Mouse (Mus musculus): ENCODE measurements around the gene Cfdp1.
A peak's percentile ranks its signal among the peaks of the same experiment; 100 is the strongest.

Cfdp1 gene

DNA sequence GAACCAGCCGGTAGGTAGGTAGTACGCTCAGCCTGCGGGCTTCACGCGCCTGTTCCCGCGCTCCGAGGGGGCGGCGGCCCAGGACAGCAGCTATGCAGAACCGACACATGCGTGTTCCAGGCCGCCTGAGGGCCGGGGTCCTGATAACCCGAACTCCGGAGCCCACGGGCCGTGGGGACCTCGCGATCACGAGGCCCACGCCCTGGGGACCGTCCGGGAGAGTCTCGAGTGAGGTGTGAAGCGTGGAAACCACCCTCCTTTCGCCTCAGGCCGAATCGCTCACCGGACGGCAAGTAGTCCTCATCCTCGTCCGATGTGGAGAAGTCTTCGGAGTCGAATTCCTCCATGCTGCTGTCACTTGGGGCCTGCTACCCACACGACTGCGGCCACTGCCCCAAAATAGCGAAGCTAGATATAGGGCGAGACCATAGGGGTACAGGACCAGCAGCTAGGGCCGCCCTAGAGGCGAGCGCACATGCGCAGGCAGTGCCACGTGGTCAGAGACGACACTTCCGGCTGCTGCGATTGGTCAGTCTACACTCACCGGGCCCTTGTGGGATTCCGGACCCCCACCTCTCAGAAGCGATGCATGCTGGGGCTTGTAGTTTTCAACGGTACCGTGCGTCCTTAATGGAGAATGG, at the start of gene Cfdp1:
Gene Cfdp1, minus strand, starts transcription at position 431 of the 641 bp plus-strand sequence.
- DNase-seq (ENCODE audit: low read depth, low spot score) = peak; percentile 93

DNA sequence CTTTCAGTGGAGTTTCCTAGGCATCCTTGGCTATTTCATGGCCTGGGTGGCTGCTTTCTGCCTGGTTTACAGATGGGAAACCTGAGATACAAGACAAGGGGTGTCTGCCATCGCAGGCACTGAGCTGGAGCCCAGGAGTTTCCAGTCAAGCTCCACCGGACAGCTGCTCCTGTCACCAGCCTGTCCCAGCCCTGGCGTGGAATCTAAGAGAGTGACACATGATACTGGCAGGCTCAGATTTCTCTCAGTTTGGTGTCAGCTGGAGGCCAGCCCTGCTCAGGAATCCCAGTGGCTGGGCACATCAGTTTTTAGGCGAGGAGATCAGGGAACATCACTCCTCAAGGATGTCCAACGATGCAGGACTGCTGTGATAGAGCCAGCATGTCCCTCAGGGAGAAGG, 48.0 kb upstream of the Cfdp1 start:
- DNase-seq (ENCODE audit: low read depth, low spot score) = no peak

DNA sequence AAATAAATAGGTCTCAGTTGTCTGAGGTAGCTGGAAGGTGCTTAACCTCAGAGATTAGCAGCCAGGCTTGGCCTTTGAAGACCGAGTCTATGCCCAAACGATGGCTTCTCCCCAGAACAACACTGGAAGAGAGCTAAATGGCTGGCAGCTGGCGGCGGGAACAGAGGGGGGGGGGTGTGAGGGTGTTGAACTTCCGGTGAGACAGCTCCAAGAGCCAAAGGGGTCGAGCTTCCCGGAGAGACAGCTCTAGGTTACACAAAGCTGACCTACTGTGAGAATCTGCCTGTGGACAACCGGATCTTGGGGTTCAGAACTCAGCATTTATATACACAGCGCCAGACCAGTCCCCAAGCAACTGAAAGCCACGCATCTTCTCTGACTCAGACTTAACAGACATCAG, 44.5 kb upstream of the Cfdp1 start:
- DNase-seq (ENCODE audit: low read depth, low spot score) = no peak

DNA sequence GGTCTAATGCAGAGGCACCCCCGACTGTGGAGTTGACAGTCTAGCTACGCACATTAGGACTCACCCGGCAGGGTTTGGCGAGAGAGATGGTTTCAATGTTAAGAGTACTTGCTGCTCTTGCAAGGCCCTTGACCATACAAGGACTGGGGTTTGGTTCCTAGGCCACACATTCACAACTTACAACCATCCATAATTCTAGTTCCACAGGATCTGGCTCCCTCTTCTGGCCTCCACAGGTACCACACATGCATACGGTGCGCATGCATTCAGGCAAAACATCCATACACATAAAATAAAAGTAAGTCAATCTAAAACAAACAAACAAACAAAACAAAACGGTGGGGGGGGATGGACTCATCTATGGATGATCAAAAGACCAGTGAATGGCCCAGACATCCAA, 40.9 kb upstream of the Cfdp1 start:
- DNase-seq (ENCODE audit: low read depth, low spot score) = no peak

DNA sequence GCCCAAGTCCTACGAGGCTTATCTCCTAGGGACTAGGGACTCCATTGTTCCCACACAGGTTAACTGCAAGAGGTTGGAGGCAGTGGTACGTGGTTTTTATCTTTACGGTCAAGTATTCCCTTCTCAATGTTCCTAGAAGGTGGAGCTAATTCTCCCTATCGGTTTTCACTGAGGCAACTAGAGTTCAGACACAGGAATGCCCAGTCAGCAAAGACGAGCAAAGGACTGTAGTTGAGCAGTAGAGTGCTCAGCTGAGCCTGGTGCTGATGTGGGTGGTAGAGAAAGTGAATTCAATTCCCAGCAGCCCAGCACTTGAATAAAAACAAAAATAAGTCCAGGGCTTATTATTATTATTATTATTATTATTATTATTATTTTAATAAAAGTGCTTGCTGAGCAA, 38.5 kb upstream of the Cfdp1 start:
- DNase-seq (ENCODE audit: low read depth, low spot score) = no peak

DNA sequence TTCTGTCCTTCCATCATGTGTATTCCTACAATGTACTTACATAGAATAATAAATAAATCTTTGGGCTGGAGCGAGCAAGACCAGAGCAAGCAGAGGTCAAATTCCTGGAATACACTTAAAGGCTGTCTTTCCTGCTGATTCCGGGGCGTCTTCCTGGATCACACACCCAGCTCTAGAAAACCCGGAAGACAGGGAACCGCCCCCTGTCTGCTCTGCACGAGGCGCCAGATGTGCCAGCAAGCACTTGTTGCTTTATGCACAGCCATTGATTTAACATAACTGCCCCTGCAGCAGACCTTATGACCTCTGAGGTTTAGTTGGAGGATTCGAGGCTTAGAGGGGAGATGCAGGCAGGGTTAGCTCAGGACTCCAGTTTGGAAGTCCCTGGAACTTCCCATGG, 37.9 kb upstream of the Cfdp1 start:
- no peak for DNase-seq (ENCODE audit: low read depth, low spot score)

DNA sequence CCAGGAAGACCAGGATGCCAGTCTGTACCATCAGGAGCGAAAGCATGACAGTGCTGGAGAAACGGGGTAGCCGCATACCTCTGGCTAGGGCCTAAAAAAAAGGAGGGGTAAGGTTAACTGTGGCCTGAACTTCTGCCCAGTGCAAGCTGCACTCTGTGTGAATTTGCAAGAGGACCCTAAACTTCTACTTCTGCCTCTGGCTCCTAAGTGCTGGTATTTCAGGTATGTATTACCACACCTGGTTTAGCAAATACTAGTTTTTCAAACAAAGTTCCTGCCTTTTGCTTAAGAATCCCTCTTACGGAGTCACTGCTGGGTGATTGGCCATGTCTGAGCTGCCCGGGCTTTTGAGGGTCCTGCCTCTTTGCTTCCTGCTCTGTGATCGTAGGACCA, 36.8 kb upstream of the Cfdp1 start:
- DNase-seq (ENCODE audit: low read depth, low spot score) = no peak

DNA sequence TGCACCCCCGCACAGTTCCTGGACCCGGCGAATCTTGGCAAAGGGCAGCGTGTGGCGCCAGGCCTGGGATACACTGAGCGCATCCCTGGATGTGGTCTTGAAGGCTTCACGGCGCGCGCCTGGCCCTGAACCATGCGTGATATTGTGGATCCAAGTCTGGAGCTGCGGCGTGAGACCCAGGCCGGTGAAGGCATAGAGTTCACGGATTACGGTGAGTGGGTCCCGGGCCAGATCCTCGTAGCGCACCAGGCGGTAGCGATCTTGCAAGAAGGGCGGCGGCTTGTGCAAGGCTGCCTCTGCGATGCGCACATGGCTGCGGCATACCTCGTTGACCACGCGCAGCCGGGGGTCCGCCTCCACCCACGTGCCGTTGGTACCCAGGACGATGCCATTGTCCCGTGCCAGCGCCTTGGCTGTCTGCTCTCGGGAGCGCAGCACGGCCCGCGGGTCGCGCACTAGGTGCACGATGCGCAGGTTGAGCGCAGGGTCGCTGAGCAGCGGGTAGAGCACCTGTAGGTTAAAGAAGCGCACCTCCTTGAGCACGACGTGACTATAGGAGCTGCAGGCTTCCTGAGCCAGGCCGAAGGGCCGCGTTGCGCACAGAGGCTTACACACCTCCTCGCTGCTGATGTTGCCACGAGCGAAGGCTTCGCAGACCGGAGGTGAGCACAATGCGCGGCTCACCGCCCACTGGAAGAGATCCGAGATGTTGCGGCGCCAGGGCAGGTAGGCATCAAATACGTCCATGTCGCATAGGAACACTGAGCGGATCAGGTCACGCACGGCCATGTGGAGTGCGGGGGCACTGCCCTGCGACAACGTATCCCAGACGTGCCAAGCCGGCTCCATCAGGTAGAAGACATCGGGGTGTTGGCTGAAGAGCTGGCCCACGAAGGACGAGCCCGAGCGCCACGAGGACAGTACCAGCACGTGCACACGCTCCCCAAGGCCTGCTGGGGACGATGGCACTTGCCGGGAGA, 36.1 kb upstream of the Cfdp1 start:
- DNase-seq (ENCODE audit: low read depth, low spot score) = no peak

DNA sequence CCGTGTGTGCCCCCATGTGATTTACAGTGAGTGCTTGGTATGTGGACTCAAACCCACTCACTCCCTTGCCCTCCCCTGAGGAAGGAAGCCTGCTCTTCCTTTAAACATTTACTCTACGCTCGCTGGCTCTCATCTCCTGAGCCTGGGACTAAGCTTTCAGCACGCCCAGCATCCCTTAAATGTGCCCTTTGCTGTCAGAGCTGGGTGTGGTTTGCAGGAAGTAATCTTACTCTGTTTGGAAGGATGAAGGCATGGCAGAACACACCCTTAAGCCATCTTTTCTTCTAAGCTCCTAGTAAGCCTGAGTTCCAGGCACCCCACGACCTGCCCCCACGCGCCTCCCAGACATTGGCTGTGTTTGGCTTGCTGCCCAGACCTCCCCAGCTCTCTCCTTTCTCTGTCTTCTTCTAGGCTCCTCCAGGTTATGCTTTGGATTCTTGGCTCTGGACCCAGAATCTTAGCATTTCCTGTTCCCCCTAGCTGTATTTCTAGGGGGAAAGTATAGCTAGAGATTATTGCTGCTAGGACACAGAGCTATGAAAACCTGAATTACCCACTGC, 34.1 kb upstream of the Cfdp1 start:
- DNase-seq (ENCODE audit: low read depth, low spot score) = no peak

DNA sequence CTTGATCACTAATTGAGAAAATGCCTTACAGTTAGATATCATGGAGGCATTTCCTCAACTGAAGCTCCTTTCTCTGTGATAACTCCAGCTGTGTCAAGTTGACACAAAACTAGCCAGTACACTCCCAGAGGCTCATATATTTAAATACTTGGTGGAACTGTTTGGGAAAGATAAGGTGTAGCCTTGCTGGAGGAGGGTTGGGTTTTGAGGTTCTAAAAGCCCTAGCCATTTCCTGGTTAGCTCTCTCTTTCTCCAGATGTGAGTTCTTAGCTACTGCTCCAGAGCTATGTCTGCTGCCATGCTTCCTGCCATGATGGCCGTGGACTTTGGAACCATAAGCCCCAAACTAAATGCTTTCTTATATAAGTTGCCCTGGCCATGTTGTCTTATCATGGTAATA, 33.4 kb upstream of the Cfdp1 start:
- DNase-seq (ENCODE audit: low read depth, low spot score) = no peak

DNA sequence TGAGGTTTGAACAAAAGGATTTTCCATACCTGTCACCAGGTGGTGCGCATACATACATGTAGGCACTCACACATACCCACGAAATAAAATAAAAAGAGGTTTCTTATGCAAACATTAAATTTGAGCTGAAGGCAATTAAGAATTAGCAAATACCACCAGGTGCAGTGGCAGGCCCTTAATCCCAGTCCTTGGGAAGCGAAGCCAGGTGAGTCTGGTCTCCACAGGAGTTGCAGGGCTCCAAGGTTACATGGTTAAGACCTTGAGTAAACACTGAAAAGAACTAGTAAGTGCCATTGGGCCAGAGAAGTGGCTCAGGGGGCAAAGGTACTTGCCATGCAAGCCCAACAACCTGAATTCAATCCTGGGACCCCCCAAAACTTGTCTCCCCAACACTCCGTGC, 29.5 kb upstream of the Cfdp1 start:
- no peak for DNase-seq (ENCODE audit: low read depth, low spot score)

DNA sequence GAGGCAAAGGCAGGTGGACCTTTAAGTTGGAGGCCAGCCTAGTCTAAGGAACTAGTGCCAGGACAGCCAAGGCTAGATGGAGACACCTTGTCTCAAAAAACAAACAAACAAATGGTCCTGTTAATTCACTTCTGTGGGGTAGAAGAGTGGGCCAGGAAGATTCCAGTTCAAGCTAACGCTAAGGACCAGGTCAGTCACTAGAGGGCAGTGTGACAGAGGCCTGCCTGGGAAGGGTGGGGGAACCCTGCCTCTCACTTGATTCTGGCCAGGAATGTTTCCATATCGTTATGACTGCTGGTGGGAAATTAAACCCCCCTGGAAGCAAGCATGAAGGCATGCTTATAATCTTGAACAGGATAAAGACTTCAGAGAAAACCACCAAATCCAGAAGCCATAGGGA, 27.5 kb upstream of the Cfdp1 start:
- no peak for DNase-seq (ENCODE audit: low read depth, low spot score)

DNA sequence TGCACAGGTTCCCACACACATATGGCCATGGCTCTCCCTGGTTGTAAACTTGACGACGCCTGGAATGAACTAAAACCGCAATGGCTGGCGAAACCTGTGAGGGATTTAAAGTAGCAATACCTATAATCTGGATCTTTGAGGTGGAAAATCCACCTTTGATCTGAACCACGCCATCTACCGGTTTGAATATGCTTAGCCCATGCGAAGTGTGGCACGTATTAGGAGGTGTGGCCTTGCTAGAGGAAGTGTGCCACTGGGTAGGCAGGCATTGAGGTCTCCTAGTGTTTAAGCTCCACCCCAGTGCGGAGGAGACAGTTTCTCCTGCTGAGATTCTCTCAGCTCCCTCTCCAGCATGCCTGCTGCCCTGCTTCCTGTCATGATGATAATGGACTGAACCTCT, 23.6 kb upstream of the Cfdp1 start:
- DNase-seq (ENCODE audit: low read depth, low spot score) = no peak

DNA sequence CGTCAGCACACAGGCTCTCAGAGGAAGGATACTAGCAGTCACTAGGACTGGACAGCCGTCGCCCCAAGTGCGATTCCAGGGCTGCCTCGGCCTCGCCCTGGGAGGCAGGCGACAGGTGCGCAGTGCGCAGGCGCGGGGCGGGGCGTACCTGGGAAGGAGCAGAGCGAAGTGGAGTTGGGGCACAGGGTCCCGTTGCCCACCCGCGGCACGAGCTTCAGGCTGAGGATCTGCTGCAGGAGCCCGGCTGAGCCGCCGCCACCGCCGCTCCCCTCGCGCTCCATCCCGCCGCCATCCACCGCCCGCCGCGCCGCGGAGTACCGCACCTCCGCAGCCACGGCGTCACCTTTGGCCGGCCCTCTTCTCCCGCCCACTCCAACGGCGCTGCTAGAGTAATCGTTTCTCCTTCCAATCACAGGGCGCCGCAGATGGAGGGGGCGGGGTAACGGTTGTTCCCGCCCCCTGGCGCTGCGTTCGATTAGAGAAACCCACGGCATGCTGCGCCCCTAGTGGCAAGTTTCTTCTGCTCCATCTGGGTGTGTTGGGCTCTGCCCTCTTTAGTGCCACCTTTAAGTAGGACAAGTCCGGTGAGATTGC, 22.4 kb upstream of the Cfdp1 start, which contains the start of gene Tmem170:
Gene Tmem170, minus strand, starts transcription at position 396 of the 594 bp plus-strand sequence.
- DNase-seq (ENCODE audit: low read depth, low spot score) = peak; percentile 93

DNA sequence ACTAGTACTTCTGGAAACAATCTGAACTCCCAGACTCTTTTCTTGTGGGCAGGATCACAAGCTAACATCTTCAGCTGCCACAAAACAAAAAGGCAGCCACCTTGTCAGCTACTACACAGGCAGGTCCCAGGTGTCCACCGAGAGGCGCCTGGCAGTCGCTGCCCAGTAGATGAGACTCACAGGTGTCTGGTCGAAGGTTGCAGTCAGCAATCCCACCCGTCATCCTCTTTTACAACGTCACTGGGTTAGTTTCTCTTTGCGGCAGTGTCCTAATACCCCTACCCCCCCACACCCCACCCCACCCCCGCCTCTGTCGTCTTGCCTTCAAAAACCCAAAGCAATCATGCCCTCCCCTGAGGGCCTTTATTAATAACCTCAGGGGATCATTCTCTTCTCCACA, 21.7 kb upstream of the Cfdp1 start:
- DNase-seq (ENCODE audit: low read depth, low spot score) = no peak

DNA sequence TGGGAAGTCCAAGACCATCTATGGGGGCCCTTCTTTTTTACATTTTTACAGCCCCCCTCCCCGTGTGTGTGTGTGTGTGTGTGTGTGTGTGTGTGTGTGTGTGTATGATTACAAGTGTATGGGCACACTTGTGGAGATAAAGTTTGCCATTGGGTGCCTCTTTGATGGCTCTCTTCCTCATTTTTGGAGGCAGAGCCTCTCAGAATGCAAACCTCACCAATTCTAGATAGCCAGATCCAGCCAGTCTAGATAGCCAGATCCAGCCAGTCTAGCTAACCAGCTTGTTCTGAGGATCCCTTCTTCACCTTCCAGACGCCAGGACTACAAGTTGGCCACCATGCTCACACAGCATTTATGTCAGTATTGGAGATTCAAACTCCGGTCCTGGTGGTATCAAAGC, 17.2 kb upstream of the Cfdp1 start:
- DNase-seq (ENCODE audit: low read depth, low spot score) = no peak

DNA sequence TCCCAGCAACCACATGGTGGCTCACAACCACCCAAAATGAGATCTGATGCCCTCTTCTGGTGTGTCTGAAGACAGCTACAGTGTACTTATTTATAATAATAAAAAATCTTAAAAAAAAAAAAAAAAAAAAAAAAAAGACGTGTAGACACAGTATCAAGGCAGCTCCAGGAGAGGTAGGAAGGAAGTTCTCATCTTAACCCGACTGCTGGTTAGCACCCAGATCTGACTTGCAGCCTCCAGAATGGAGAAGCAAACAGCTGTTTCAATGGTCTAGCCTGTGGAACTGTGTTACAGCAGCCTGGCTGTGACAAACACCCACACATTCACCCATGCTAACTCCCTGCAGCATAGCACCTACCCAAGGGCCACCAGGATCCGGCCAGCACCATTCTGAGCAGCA, 16.3 kb upstream of the Cfdp1 start:
- no peak for DNase-seq (ENCODE audit: low read depth, low spot score)

DNA sequence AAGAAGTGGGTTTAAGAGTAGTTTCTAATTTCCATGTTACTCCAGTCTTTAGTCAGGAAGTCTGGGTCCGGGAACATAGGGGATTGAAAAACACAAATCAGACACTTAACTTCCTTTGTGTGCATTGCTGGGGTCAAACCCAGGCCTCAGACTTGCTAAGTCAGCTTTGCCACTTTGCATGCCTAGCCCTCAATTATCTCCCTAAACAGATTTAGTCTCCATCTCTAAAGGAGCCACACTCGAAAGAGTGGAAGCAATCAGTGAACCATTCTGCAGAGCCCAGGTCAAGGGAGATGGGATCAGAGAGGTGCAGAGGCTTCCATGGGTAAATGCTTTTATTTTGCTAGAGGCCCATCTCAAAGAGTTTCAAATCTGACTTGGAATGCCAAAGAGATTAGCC, 14.6 kb upstream of the Cfdp1 start:
- DNase-seq (ENCODE audit: low read depth, low spot score) = no peak

DNA sequence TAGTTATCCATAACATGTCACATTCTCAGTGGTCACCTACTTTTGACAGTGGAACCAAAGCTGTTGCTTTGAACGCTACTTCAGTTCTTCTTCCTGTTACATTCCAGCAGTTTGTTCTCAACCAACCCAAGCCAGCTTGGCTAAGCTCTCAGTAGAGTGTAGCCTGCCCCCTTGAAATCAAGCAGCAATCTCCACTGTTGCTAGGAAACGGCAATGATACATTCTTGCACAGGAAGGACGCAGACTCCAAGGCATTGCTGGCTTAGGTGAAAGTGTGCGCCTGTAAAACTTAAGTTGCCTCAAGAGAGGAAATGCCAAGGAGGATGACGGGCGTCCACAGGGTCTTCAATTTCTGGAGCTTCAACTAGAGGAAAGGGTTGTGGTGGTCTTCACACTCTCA, 11.8 kb upstream of the Cfdp1 start:
- DNase-seq (ENCODE audit: low read depth, low spot score) = no peak

DNA sequence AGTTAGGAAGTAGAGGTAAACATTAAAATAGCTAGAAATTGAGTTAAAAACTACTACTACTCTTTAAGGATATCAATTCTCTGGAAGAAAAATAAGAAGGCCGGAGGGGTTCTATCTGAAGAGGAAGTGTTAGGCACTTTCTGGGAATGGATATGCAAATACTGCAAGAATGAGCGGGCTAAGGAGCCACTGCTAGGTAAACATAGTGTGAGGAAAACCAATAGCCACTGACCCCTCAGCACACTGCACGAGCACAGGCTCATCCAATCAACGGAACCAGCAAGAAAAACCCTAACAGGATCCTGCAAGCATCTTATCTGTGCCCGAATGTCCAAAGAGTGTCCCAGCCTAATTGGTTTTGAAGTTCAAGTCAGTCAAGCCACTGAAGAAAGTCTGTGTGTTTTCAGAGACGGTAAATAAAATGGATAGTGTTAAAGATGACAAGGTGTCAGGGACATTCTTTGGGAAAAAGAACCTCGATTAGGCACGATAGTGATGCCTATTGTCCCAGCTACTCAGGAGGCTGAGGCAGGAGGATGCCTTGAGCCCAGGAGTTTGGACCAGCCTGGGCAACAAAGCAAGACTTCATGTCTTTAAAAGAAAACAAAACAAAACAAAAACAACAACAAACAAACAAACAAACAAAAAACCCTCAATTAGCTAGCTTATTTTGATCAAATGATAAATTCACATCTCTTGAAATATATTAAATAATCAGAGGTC, 11.2 kb upstream of the Cfdp1 start:
- DNase-seq (ENCODE audit: low read depth, low spot score) = no peak

DNA sequence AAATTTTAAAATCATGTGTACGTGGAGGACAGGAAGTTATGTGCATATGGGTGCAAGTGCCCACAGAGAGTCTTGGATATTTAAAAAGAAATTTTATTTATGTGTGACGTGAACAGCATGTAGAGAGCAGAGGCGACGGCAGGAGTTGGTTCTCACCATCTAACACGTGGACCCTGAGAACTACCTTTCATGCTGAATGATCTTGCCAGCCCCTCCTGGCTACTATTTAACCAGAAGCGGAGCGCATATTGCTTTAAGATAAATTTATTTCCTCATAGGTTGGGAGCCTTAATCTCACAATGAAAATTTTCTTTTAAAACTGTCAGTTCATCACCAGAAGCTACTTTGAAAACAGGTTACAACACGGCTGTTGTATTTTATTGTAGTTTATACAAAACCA, 10.6 kb upstream of the Cfdp1 start:
- DNase-seq (ENCODE audit: low read depth, low spot score) = no peak

DNA sequence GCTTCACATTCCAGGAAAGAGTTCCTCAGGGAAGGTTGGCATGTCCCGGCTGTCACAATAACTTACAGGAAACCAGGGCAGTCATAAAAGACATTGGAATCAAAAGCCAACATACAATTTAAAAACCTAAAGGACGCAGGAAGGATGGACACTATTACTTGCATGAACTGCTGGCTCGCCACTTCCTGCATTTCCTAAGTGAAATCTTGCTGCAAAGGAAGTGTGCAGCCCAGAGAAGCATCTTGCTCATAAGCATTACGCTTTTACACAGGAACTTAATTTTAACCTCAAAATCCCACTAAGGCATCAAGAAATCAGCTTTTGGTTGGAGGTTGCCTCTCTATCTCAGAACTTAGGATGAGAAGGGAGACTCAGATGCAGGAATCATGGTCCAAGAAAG, 9.2 kb upstream of the Cfdp1 start:
- no peak for DNase-seq (ENCODE audit: low read depth, low spot score)
